Mouse (Mus musculus) lung, postnatal 0 days (tissue): ENCODE measurements around the gene Dner.

Experiments used
- CTCF ChIP-seq: IDR thresholded peaks from 2 replicates; pipeline ENCODE4 v1.5.1; 2016; ENCODE audit warnings: antibody characterized with exemption, mild to moderate bottlenecking
- EP300 ChIP-seq: IDR thresholded peaks from 2 replicates; pipeline ENCODE4 v1.6.1; 2016; ENCODE audit warnings: antibody characterized with exemption, mild to moderate bottlenecking, control low read depth

DNA sequence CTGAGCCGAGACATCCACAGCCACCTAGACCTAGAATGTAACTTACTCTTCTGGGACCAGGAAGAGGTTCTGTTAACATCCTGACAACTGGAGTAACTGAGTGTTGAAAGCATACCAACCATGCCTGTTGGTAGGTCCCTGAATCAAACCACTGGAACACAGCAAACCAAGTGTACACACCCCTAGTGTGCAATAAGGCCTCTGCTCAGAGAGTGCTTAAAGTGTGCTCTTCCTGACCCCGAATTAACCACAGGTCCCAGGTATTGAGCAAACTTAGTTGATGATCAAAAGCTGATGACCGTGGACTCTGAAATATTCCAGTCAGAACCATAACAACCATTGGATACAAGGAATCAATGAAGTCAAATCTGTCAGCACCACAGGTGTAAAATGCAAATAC is 26.4 kb upstream of the Dner start:
- TF ChIP-seq CTCF: no peak
- no peak for TF ChIP-seq EP300
